Mouse (Mus musculus) c-Kit-positive CD71-positive TER-119-negative erythroid progenitor cells, embryonic 14.5 days (primary cell): ENCODE results near the gene Lrrc63.
"Not testable (repeated sequence)": the region's sequence is repeated elsewhere in the genome, so short reads cannot be mapped to it uniquely, and the experiment has no call there.

ENCODE experiments used
- DNase-seq: peaks from one replicate; pipeline ENCODE4 v3.0.0-alpha.2; 2013; ENCODE audit warnings: low read depth

The Lrrc63 gene

DNA sequence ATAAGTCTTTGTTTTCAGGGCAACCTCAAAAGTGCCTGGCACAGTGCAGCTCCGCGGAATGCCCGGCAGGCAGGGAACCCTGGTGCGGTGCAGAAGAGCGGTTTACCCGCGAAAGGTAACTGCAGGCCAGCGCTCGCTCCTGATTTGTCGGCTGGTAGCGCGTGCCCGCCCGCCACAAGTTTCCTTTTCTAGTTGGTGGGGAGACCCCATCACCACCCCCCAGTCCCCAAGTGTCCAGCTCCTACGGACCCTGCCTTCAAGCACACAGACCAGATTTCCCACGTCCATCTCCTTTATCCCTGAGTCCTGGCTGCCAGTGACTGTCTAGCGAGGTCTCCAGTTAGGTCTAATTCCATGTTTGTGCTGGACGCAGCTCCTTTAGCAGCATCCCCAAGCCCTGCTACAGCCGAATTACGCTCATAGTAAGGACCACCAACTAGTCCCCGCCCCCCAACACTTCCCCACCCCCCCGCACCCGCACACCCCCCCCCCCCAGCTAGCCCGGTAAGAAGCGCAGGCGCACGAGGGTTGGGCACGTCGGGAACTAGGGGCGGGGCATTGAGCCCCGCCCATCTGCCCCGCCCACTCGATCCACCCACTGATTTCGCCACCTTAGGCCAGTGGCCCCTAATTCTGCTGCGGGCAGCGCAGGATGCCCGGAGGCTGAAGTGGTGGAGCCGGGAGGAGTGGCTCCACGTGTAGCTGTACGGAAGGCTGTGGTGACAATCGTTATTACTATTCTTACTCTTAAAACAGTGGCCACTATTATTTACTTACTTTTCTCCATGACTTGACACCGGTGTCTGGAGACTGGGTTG is at the start of gene Lrrc63, which contains the start of gene Lcp1:
Gene Lrrc63, minus strand, starts transcription at position 381 of the 818 bp plus-strand sequence.
Gene Lcp1, plus strand, starts transcription at position 601 of the 818 bp plus-strand sequence.
- DNase-seq = peak; percentile 51

DNA sequence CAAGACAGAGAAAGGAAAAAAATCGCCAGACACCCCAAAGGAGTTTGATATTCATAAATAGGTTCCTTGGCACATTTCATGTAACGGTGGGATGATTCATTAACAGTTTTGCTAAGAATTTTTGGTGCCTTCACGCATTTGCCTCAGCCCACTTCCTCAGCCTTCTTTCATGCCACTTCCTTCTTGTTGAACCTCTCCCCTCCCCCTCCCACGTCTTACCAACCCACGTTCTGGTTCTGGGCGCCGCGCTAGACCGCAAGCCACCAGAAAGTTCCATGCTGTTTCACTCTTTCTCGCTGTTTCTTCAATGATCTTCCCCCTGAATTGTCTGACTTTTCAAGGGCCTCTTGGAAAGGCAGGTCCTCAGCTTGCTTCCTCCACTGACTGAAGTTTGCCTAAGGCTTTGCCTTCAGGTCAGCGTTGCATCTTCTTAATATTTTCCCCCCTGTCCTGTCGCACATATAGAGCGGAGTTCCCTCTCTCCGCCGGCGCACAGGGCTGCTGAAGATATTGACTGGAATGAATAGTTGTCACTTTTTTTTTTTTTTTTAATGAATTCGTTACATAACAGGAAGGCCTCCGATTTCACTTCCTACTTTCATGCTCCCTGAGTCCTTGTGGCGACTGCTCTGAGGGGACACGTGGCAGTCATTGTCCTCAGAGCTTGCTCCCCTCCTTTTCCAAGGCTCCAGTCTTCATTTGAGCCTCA is 48.7 kb upstream of the Lrrc63 start:
- DNase-seq = no peak

DNA sequence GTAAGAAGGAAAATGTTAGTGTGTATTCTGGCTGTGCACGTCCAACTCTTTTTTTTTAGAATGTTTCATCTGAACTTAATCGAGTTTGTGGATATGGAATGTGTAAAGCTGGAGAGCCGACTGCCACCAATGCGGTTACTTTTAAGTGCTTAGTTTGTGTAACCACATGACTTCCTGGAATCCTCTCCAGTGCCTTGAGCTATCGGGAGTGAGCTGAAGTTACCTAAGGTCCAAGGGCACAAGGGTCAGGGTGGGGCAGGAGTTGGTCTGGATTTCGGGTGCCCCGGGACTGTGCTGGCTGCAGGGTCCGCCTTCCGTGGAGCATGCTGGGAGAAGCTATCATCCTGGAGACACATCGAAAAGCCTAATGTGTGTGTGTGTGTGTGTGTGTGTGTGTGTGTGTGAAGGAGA is 48.1 kb upstream of the Lrrc63 start:
- DNase-seq = no peak

DNA sequence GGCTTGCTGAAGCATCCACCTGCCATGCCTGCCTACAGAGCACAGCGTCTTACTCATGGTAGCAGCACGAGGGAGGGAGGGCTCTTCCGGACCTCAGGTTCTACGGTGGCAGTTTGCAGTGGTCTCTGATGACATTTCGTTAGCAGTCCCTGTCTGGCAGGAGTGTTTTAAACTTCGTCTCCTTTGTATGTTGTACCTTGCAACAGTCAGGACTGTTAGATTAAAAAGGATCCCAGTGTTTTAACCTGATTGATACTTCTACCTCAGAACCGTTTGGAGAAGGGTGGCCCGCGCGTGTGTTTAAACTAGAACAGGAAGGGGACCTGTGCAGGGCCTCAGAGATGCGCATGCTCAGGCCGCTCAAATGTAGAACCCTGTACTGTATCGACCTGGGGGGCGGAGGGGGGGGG is 47.7 kb upstream of the Lrrc63 start:
- DNase-seq = no peak

DNA sequence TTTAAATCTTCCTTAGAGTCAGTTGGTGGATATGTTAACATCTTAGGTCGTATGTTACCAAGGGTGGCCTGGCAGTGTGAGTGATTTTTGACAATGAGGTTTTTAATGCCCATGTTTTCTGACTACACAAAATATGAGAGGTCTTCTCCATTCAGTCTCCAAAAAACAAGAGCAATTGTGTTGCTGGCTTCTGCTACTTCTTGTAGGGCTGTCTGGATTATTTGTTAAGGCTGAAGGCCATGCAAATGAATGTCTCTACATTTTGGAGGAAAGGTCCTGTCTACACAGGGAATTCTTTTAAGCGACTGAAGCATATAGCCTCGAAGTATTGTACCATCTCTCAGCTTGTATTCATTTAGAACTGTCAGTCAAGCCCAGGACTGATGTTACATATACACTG is 46.7 kb upstream of the Lrrc63 start:
- DNase-seq = no peak

DNA sequence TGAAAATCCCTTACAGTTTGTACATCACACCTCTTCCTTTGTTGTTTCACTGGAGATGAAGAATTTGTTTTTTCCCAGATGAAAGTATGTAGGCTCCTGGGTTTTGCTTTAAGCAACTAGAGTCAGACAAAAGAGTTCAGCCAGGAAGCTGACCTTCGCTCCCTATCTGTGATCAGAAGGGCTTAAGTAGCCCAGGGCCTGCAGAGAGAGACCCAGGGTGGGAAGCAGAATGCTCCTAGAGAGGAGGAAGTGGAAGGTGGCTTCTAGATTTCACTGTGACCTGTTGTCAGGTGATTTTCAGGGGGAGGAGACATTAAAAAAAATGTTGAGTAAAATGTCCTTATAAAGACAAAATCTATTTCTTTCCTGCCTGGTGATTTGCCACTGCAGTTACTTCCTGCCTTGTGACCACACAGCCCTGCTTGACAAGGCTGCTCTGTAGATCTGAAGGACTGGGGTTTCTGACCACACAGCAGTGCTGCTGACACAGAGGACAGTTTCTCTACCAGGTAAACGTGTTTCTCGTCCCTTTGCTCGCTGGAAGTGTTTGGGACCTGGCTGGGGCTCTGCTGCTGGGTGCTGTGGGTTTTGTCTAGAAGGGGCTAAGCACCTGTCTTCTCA is 45.9 kb upstream of the Lrrc63 start:
- DNase-seq = no peak

DNA sequence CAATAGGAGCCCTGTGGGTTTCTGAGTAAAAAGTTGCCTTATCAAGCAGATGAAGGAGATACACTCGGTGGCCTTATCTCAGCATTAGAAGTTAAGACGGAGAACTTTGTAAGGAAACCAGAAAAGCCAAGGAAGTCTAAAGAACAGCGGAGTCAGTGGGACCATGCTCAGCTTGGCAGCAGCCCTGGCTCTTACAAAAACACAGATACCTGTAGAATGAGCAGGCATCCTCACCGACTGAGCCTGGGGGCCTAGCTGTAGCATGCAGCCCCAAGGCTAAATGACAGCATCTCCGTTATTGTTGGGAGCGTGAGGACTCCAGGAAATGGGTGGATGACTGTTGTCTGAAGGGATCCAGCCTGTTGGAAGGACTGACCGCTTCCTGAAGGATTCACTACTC is 45.1 kb upstream of the Lrrc63 start:
- no peak for DNase-seq

DNA sequence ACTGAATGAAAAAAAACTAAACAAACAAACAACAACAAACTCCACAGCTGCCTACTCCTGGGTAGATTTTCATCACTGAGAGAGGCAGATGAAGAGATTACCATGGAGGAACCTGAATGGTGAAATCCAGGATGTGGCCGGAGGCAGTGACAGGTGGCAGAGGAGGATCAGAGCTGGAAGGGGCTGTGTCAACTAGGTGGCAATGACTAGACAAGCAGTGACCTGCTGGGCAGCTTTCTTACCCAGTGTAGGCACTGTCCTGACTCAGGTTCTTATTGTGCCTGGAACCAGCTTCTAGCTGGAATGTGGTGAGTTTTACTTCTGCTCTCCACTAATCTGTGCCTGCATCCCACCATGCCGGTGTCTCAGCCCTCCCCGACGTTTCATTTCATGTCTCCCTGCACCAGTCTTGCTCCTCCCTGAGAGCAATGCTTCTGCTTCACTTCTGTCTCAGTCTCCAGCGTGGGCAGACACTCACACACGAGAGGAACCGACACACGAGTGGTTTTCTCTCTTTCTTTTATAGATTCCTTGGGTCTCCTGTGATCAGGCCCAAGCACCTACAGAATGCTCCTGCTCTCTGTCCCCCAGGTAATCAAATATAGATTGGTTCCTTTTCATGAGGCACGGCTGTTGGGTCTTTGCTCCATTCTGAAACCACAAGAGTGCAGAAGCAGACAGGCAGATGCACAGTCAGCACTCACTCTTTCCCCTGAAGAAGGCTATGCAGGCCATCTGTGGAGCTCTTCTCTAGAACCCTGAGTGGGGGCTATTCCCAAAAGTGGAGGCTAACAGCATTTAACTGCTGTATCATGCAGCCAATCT is 44.3 kb upstream of the Lrrc63 start:
- DNase-seq = no peak

DNA sequence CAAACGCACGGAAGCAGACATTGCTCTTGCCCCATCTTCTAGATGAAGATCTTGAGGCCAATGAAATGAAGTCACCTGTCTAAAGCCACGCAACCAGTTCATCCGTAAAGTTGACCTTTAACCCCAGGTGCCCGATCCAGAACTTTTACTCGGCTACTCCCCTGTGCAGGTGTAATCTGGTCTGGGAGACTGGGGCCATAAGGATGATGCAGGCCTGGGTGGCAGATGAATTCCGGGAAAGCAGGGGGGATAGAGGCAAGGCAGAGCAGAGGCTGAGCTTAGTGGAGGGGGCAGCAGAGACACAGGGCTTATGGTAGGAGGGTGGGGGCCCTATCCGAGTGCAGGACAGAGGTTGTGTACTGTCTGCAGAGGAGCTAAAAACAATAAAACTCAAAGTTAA is 43.6 kb upstream of the Lrrc63 start:
- DNase-seq = no peak

DNA sequence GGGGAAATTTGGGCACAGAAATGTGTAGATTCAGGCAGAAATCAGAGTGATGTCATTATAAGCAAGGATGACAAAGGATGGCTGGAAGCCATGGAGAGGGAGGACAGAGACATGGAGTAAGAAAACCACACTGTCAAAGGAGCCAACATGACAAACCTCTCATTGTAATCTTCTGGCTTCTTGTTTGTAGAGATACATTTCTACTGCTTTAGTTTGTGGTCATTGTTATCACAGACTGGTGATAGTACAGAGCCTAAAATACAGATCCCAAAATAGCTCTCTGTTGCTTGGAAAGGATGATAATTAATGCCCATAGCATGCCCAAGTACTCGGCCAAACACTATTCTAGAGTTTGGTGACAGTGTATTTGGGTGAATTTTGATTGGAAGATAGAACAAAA is 39.9 kb upstream of the Lrrc63 start:
- DNase-seq = no peak

DNA sequence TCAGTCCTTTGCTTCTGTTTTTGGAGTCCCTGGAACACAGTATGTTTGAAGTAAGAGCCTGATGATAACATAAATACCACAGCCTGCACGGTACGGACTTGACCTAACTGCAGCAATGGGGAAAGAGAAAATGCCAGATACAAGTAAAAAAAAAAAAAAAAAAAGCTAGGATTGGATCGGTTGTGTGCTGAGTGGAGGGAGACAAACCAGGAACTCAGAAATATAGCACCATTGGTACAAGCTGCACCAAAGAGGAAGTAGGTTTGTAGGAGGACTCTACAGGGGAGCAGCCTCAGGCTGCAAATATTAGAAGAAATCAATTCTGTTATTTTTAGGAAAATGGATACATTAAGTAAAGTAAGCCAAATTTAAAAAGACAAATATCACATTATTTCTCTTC is 37.8 kb upstream of the Lrrc63 start:
- DNase-seq = no peak

DNA sequence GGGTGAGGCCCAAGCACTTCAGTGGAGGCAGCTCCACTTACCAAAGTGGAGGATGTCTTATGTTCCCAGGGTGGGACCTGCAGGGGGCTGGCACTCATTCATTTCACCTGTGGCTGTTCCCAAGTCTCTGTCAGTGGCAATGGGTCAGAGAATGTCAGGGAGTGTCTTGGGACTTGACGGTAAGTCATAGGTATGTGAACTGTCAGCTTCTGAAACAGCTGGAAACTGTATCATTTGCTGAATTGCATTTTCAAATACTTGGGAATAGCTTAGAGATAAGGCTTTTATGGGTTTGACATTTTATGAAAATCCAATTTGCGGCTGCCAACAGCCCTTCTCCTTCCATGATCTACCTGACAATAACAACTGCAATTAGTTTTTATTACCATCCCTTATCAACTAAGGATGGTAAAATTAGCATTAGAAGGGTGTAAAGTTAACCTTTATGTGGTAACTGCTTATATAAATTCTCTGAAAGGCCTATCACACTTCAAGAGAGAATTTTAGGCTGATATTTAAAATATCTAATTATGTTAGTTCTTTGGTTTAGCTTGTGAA is 35.0 kb upstream of the Lrrc63 start:
- DNase-seq = no peak

DNA sequence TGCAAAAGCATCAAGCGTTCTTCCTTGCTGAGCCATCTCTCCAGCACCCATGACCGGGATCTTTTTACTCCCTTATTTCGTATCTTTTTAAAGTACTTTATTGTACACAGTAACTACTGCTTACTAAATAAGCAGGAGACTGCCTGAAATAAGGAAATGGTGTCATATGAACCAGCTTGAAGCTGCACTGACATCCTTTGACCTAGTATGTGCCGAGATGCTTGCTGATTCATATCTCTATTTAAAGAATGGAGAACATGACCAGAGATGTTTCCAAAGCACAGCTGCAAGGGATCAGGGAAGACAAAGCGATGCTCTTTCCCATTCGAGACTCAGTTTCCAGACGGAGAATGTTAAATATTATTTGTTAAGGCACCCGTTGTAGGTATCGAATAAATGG is 33.7 kb upstream of the Lrrc63 start:
- DNase-seq = no peak

DNA sequence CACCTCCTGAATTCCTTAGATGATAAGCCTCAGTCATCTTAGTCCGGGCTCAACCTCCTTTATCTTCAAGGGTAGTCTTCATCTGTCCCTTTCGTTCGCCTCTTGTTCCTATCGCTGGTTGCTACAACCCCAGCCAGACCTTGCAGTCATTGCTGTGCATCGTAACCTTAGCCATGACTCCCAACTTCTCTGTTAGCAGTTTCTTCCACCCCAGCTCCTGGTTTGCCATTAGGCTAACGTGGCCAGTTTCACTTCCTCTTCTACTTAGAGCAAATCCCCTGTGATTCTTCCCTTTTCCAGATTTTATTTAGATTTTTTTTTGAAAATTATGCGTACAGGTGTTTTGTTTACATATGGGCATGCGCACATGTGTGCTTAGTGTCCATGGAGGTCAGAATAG is 33.2 kb upstream of the Lrrc63 start:
- DNase-seq = no peak

DNA sequence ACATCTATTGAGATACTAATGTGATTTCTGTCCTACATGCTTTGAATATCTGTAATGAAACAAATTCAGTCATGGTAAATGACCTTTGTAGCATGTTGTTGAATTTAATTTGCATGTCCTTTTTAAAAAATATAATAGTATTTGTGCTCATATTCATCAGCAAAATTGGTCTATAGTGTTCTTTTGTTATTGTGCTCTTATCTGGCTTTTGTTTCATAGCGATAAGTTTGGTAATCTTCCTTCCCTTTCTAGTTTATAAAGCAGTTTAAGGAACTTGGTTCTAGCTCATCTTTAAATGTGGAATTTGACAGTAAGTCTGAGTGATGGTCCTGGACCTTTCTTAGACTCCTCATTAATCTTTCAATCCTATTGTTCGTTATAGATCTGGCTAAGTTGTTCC is 28.7 kb upstream of the Lrrc63 start:
- DNase-seq = no peak

DNA sequence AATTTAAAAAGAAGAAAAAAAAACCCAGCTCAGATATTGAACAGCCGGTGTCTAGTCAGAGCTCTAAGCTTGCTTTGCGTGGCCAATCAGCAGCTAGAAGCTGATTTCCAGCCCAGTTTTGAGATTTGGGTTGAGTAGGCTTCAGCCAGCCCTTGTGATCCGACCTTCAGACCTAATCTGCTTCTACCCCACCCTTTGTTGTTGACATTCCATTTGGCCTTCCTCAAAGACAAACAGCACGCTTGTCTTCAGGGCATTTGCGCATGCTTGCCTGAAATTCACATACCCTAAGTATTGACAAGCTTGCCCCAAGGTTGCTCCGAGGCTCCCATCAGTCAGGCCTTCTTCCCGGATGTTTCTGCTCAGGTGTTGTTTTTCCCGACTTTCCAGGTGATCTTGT is 23.8 kb upstream of the Lrrc63 start:
- DNase-seq = no peak

DNA sequence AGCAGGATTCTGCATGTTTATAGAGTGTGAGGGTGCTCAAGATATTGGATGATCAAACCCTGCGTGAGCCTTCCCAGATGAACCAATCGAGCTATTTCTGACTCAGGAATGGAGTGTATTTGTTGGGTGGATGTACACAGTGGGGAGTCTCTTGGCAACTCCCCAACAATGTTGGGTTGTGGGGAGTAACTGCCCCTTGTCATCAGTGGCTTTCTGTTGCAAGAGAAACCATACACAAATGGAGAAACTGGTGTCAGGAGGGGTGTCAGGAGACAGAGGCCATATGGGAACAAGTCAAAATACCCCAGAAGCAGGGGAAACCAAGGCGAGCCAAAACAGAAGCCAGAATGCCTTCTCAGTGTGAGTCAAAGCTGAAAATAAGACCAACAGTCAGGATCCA is 20.5 kb upstream of the Lrrc63 start:
- no peak for DNase-seq

DNA sequence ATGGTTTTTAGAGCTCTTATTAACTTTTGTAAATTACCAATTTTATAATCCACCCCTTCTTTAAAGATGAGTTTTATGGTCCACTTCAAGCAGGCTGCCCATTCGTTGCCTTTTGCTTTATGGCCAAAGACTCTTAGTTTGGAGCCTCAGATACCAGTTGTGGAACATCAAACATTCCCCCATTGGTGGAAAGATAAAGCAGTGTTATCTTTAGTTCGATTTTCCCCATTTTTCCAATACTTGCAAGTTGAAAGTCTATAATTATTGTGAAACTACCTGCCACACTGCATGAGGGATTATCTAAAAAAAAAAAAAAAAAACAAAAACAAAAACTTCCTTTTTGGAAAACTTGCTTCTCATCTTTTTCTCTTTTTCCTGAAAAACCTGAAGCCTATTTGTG is 20.0 kb upstream of the Lrrc63 start:
- no peak for DNase-seq

DNA sequence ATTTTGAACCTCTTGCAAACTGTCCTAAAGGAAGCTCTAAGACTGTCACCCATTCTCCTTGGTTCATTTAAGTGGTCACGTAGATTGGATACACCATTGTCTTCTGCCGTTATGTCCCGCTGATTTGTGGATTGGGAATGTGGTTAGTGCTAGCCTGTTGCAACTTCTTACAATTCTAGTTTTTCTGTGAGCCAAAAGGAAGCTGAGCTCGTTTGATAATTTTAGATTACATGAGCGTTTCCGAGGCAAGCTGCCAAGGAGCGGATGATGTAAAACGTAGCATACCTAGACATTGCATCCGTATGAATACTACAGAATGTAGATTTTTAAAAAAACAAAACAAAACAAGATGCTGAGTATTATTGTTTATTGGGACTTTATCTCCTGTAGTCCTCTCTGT is 17.5 kb upstream of the Lrrc63 start:
- no peak for DNase-seq

DNA sequence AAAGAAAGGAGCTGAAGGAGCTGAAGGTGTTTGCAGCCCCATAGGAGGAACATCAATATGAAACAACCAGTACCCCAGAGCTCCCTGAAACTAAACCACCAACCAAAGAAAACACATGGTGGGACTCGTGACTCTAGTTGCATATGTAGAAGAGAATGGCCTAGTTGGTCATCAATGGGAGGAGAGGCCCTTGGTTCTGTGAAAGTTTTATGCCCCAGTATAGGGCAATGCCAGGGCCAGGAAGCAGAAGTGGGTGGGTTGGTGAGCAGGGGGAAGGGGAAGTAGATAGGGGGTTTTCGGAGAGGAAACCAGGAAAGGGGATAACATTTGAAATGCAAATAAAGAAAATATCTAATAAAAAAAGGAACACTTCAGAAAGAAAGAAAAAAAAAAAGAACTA is 17.0 kb upstream of the Lrrc63 start:
- not testable (repeated sequence) for DNase-seq

DNA sequence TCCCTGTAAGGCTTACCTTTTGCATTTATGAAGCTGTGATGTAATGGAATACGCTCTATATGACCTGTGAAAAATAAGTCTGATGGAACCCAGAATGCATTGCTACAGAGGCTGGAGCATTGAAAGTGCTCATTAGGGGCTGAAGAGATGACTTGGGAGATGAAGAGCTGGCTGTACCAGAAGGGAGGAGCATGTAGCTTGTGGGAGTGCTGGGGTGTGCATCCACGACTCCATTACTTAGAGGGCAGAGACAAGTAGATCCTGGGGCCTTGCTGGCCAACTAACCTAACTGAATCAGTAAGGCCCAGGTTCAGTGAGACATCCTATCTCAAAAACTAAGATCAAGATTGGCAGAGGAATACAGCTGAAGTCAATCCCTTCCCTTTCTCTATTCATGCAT is 8.5 kb upstream of the Lrrc63 start:
- no peak for DNase-seq

DNA sequence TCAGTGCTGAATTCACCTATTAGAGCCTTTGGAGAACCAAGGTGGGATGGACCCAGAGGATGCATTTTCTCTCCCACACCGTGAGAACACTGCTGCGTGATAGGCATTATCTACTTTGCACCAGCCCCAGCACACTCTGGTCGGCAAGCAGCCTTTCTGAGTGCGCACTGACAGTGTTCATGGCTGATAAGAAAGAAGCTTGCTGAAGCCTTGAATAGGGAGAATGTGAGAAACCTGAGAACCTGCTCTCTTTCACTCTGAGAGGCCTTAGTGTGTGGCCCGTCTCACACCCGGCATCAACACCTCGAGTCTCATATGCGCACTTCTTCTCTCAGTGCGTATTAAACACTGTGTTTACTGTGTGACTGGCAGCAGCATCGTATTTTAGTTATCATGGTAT is 7.8 kb upstream of the Lrrc63 start:
- peak; percentile 71 for DNase-seq
